13 mouse cellular contexts compared by ENCODE assay signal in the genomic region with DNA sequence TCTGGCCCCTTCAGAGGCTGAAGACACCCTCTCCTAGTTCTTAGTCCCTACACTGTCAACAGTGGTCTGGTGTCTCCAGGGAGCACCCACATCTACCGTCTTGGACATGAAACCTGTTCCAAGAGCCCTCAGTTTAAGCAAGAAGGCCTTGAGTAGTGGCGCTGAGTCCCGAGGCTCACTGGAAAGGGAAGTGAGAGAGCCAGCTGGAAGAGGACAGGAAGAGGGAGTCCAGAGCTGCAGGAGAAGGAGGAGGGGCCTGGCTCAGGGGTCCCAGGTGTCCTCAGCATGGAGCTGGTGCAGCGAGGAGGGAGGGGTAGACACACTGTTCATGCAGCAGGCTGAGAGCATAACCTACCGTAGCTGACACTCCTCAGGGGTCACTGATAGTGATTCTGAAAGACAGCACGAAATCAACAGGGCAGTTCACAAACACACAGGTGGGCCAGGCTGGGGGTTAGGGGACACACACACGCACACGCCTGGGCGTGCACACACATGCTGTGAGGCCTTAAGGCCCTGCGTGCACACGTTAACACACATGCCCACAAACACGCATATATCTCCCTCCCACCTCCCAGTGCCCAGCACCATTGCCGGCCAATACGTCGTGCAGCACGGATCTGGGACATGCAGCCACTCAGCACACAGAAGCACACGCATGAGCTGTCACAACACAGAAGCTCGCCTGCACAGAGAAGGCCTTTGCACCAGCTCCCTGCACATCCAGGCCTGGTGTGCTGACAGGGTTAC. TPM values are rescaled to one million over a fixed set of nuclear protein-coding genes. Genes with fewer than 3 reads are reported as not detected.
DNase-seq lines count a peak whose midpoint lies in the region; ATAC-seq lines count a peak whose summit lies in the region.
"Had no signal": no experiment of that assay in that cellular context is flagged by ENCODE, and none has a peak within 500 bp of the region (broad histone marks: within the 10 kb centered on the region; RNA-seq: fewer than 3 reads in every experiment).

No protein-coding gene starts in this region.

- H3K4me3 ChIP-seq in heart, embryonic 15.5 days: no peak overlapping the region
- H3K4me3 ChIP-seq in midbrain, embryonic 11.5 days (ENCODE audit: low read depth, low read length): no peak overlapping the region
- H3K4me3 ChIP-seq in midbrain, embryonic 14.5 days (replicated peaks; ENCODE audit: low read depth, low read length): no peak overlapping the region
- 0 out of 2 replicates have a peak overlapping the region, but pooled peaks have one; percentile 71 for H3K4me3 ChIP-seq in embryonic facial prominence, embryonic 13.5 days
- H3K4me3 ChIP-seq in limb, embryonic 15.5 days: peak overlapping the region; percentile 64; the same call in 1 of the 2 replicates
- H3K4me3 ChIP-seq: midbrain, embryonic 13.5 days had no signal

- no peak for ATAC-seq in heart, embryonic 15.5 days (replicated peaks; ENCODE audit: insufficient number of reproducible peaks, insufficient read depth, low FRiP score, low read depth)
- no peak for ATAC-seq in midbrain, embryonic 11.5 days (ENCODE audit: low FRiP score)
- ATAC-seq in midbrain, embryonic 14.5 days (ENCODE audit: low FRiP score, low TSS enrichment): no peak
- ATAC-seq in embryonic facial prominence, embryonic 13.5 days (ENCODE audit: insufficient number of reproducible peaks, insufficient read depth, low FRiP score, low TSS enrichment, low read depth): no peak
- no peak for ATAC-seq in limb, embryonic 15.5 days (ENCODE audit: insufficient number of reproducible peaks, low FRiP score, low TSS enrichment, low read depth)
- ATAC-seq: CD4-positive, CD25-positive, alpha-beta regulatory T cell, adult 4 months; forebrain, embryonic 14.5 days; midbrain, embryonic 13.5 days had no signal

- intact Hi-C loops in heart, postnatal 25 days (cut with DNase I): no loop called here

- peaks cover 17% of the 10 kb centered on the region for H3K27me3 ChIP-seq in heart, embryonic 15.5 days
- no peaks in the 10 kb centered on the region; the same call in none of the 2 replicates for H3K27me3 ChIP-seq in midbrain, embryonic 11.5 days (ENCODE audit: control insufficient read depth, insufficient read depth, low read length)
- H3K27me3 ChIP-seq in midbrain, embryonic 14.5 days (ENCODE audit: control insufficient read depth, insufficient read depth, low read length): peaks cover 6% of the 10 kb centered on the region; the same call in 1 of the 2 replicates
- H3K27me3 ChIP-seq in embryonic facial prominence, embryonic 13.5 days: no peaks in the 10 kb centered on the region
- no peaks in the 10 kb centered on the region for H3K27me3 ChIP-seq in limb, embryonic 15.5 days

- DNase-seq in heart, postnatal 25 days (ENCODE audit: low spot score): no peak
- peak; percentile 81 for DNase-seq in midbrain, embryonic 11.5 days (ENCODE audit: low spot score, missing footprints)
- DNase-seq in midbrain, embryonic 14.5 days: no peak
- DNase-seq in kidney, adult 8-10 months: no peak
- DNase-seq: gastrocnemius, postnatal 10 days; kidney, adult 18-20 months; thymus, postnatal 36 days had no signal

- peaks cover 29% of the 10 kb centered on the region for H3K4me1 ChIP-seq in heart, embryonic 15.5 days (replicated peaks)
- H3K4me1 ChIP-seq in midbrain, embryonic 11.5 days (ENCODE audit: control insufficient read depth, insufficient read depth, low read length): peaks cover 12% of the 10 kb centered on the region
- H3K4me1 ChIP-seq in midbrain, embryonic 14.5 days (ENCODE audit: control insufficient read depth, insufficient read depth, low read length): peaks cover 8% of the 10 kb centered on the region
- peaks cover 43% of the 10 kb centered on the region for H3K4me1 ChIP-seq in embryonic facial prominence, embryonic 13.5 days
- peaks cover 42% of the 10 kb centered on the region for H3K4me1 ChIP-seq in limb, embryonic 15.5 days

- H3K4me2 ChIP-seq in heart, embryonic 15.5 days: 0 out of 2 replicates have a peak overlapping the region, but pooled peaks have one; percentile 100
- no peak overlapping the region for H3K4me2 ChIP-seq in midbrain, embryonic 11.5 days
- no peak overlapping the region for H3K4me2 ChIP-seq in midbrain, embryonic 14.5 days (ENCODE audit: low read length)
- peak overlapping the region; percentile 97 for H3K4me2 ChIP-seq in embryonic facial prominence, embryonic 13.5 days
- H3K4me2 ChIP-seq in limb, embryonic 15.5 days: peak overlapping the region; percentile 98

- no peak overlapping the region for H3K27ac ChIP-seq in heart, embryonic 15.5 days
- no peak overlapping the region for H3K27ac ChIP-seq in midbrain, embryonic 11.5 days (ENCODE audit: low read depth, low read length)
- H3K27ac ChIP-seq in midbrain, embryonic 14.5 days (replicated peaks; ENCODE audit: low read depth, low read length): no peak overlapping the region
- H3K27ac ChIP-seq in embryonic facial prominence, embryonic 13.5 days: peak overlapping the region; percentile 55; the same call in 1 of the 2 replicates
- H3K27ac ChIP-seq in limb, embryonic 15.5 days: peak overlapping the region; percentile 11; the same call in 1 of the 2 replicates
- H3K27ac ChIP-seq: midbrain, embryonic 13.5 days had no signal

- H3K36me3 ChIP-seq in heart, embryonic 15.5 days: peaks cover 30% of the 10 kb centered on the region
- H3K36me3 ChIP-seq in midbrain, embryonic 11.5 days (ENCODE audit: control insufficient read depth, insufficient read depth, low read length): peaks cover 12% of the 10 kb centered on the region
- H3K36me3 ChIP-seq in midbrain, embryonic 14.5 days (ENCODE audit: control insufficient read depth, insufficient read depth, low read length): peaks cover 81% of the 10 kb centered on the region
- H3K36me3 ChIP-seq in embryonic facial prominence, embryonic 13.5 days: peaks cover 69% of the 10 kb centered on the region
- H3K36me3 ChIP-seq in limb, embryonic 15.5 days: peaks cover 68% of the 10 kb centered on the region

- WGBS in heart, embryonic 15.5 days: 81% methylated on average over 18 of the region's 18 CpGs
- 88% methylated on average over 18 of the region's 18 CpGs for WGBS in midbrain, embryonic 11.5 days
- WGBS in midbrain, embryonic 14.5 days: 88% methylated on average over 18 of the region's 18 CpGs
- WGBS in embryonic facial prominence, embryonic 13.5 days: 81% methylated on average over 18 of the region's 18 CpGs
- WGBS in limb, embryonic 15.5 days: 77% methylated on average over 18 of the region's 18 CpGs

- H3K9me3 ChIP-seq in heart, embryonic 15.5 days (replicated peaks): no peaks in the 10 kb centered on the region
- H3K9me3 ChIP-seq in midbrain, embryonic 11.5 days (ENCODE audit: control insufficient read depth, low read length): no peaks in the 10 kb centered on the region
- no peaks in the 10 kb centered on the region for H3K9me3 ChIP-seq in midbrain, embryonic 14.5 days (ENCODE audit: control insufficient read depth, low read length)
- no peaks in the 10 kb centered on the region for H3K9me3 ChIP-seq in embryonic facial prominence, embryonic 13.5 days
- no peaks in the 10 kb centered on the region for H3K9me3 ChIP-seq in limb, embryonic 15.5 days
- H3K9me3 ChIP-seq: midbrain, embryonic 13.5 days had no signal

- H3K9ac ChIP-seq in heart, embryonic 15.5 days: no peak overlapping the region
- H3K9ac ChIP-seq in midbrain, embryonic 11.5 days (ENCODE audit: low read length): no peak overlapping the region; the same call in 1 of the 2 replicates
- H3K9ac ChIP-seq in midbrain, embryonic 14.5 days (replicated peaks; ENCODE audit: low read length): no peak overlapping the region
- peak overlapping the region; percentile 88 for H3K9ac ChIP-seq in embryonic facial prominence, embryonic 13.5 days
- H3K9ac ChIP-seq in limb, embryonic 15.5 days: peak overlapping the region; percentile 26; the same call in 1 of the 2 replicates

RNA-seq across cellular contexts. Expression of a gene that starts 22.4 kb away (rescaled TPM):
- 275 and 299 TPM in 2 replicates for polyA plus RNA-seq in heart, embryonic 15.5 days (2015; fragmentation: Nextera tagmentation; extraction: Ambion mirVana)
- 100 to 1,000 TPM; 177 to 188 TPM for total RNA-seq in heart, postnatal 25 days (2021)
- polyA plus RNA-seq in midbrain, embryonic 11.5 days (2014; fragmentation: Nextera tagmentation; extraction: Ambion mirVana): 382 and 417 TPM in 2 replicates
- polyA plus RNA-seq in midbrain, embryonic 14.5 days (2014; fragmentation: Nextera tagmentation; extraction: Ambion mirVana): 169 and 339 TPM in 2 replicates
- 497 and 538 TPM in 2 replicates for polyA plus RNA-seq in embryonic facial prominence, embryonic 13.5 days (2015; fragmentation: Nextera tagmentation; extraction: Ambion mirVana)
- polyA plus RNA-seq in limb, embryonic 15.5 days (2015; fragmentation: Nextera tagmentation; extraction: Ambion mirVana): 370 and 413 TPM in 2 replicates

RNA-seq across cellular contexts. Expression of a gene that starts 23.1 kb away (rescaled TPM):
- 21.7 and 26.4 TPM in 2 replicates for polyA plus RNA-seq in heart, embryonic 15.5 days (2015; fragmentation: Nextera tagmentation; extraction: Ambion mirVana)
- 10 to 100 TPM; 70.6 to 71.2 TPM for total RNA-seq in heart, postnatal 25 days (2021)
- polyA plus RNA-seq in midbrain, embryonic 11.5 days (2014; fragmentation: Nextera tagmentation; extraction: Ambion mirVana): 14.6 and 16.7 TPM in 2 replicates
- 22.5 and 26.1 TPM in 2 replicates for polyA plus RNA-seq in midbrain, embryonic 14.5 days (2014; fragmentation: Nextera tagmentation; extraction: Ambion mirVana)
- polyA plus RNA-seq in embryonic facial prominence, embryonic 13.5 days (2015; fragmentation: Nextera tagmentation; extraction: Ambion mirVana): 25.6 and 31.2 TPM in 2 replicates
- polyA plus RNA-seq in limb, embryonic 15.5 days (2015; fragmentation: Nextera tagmentation; extraction: Ambion mirVana): 36.5 and 36.6 TPM in 2 replicates

RNA-seq across cellular contexts. Expression of a gene that starts 41.9 kb away (rescaled TPM):
- polyA plus RNA-seq in heart, embryonic 15.5 days (2015; fragmentation: Nextera tagmentation; extraction: Ambion mirVana): 30.9 and 46.0 TPM in 2 replicates
- 10 to 100 TPM; 25.6 to 32.2 TPM for total RNA-seq in heart, postnatal 25 days (2021)
- polyA plus RNA-seq in midbrain, embryonic 11.5 days (2014; fragmentation: Nextera tagmentation; extraction: Ambion mirVana): 43.1 and 46.9 TPM in 2 replicates
- polyA plus RNA-seq in midbrain, embryonic 14.5 days (2014; fragmentation: Nextera tagmentation; extraction: Ambion mirVana): 46.4 and 54.1 TPM in 2 replicates
- 48.6 and 54.2 TPM in 2 replicates for polyA plus RNA-seq in embryonic facial prominence, embryonic 13.5 days (2015; fragmentation: Nextera tagmentation; extraction: Ambion mirVana)
- polyA plus RNA-seq in limb, embryonic 15.5 days (2015; fragmentation: Nextera tagmentation; extraction: Ambion mirVana): 42.7 and 46.2 TPM in 2 replicates

RNA-seq across cellular contexts. Expression of a gene that starts 42.9 kb away (rescaled TPM):
- 1.9 and 5.4 TPM in 2 replicates for polyA plus RNA-seq in heart, embryonic 15.5 days (2015; fragmentation: Nextera tagmentation; extraction: Ambion mirVana)
- 1 to 10 TPM; 5.0 to 5.2 TPM for total RNA-seq in heart, postnatal 25 days (2021)
- polyA plus RNA-seq in midbrain, embryonic 11.5 days (2014; fragmentation: Nextera tagmentation; extraction: Ambion mirVana): 12.9 and 13.8 TPM in 2 replicates
- polyA plus RNA-seq in midbrain, embryonic 14.5 days (2014; fragmentation: Nextera tagmentation; extraction: Ambion mirVana): 90.6 and 103 TPM in 2 replicates
- polyA plus RNA-seq in embryonic facial prominence, embryonic 13.5 days (2015; fragmentation: Nextera tagmentation; extraction: Ambion mirVana): 31.9 and 32.4 TPM in 2 replicates
- polyA plus RNA-seq in limb, embryonic 15.5 days (2015; fragmentation: Nextera tagmentation; extraction: Ambion mirVana): 20.5 and 26.6 TPM in 2 replicates
- polyA plus RNA-seq: CD4-positive, CD25-positive, alpha-beta regulatory T cell, adult 4 months had no signal

RNA-seq across cellular contexts. Expression of a gene that starts 50.3 kb away (rescaled TPM):
- polyA plus RNA-seq in heart, embryonic 15.5 days (2015; fragmentation: Nextera tagmentation; extraction: Ambion mirVana): 32.9 and 49.0 TPM in 2 replicates
- total RNA-seq in heart, postnatal 25 days (2021): 10 to 100 TPM; 19.6 to 21.7 TPM
- polyA plus RNA-seq in midbrain, embryonic 11.5 days (2014; fragmentation: Nextera tagmentation; extraction: Ambion mirVana): 70.9 and 73.2 TPM in 2 replicates
- polyA plus RNA-seq in midbrain, embryonic 14.5 days (2014; fragmentation: Nextera tagmentation; extraction: Ambion mirVana): 89.6 and 96.1 TPM in 2 replicates
- 68.9 and 69.4 TPM in 2 replicates for polyA plus RNA-seq in embryonic facial prominence, embryonic 13.5 days (2015; fragmentation: Nextera tagmentation; extraction: Ambion mirVana)
- 62.2 and 68.1 TPM in 2 replicates for polyA plus RNA-seq in limb, embryonic 15.5 days (2015; fragmentation: Nextera tagmentation; extraction: Ambion mirVana)

Comparison
In these comparisons a context has a peak if more than half of its experiments do, and no peak if none do; other contexts are left out.
1. H3K27ac ChIP-seq: peak in embryonic facial prominence, embryonic 13.5 days (single experiment) and limb, embryonic 15.5 days (single experiment); none in heart, embryonic 15.5 days (single experiment), midbrain, embryonic 11.5 days (single experiment) and midbrain, embryonic 14.5 days (single experiment).
2. H3K4me2 ChIP-seq: peak in heart, embryonic 15.5 days (single experiment), embryonic facial prominence, embryonic 13.5 days (single experiment) and limb, embryonic 15.5 days (single experiment); none in midbrain, embryonic 11.5 days (single experiment) and midbrain, embryonic 14.5 days (single experiment).
3. H3K4me3 ChIP-seq: peak in embryonic facial prominence, embryonic 13.5 days (single experiment) and limb, embryonic 15.5 days (single experiment); none in heart, embryonic 15.5 days (single experiment), midbrain, embryonic 11.5 days (single experiment) and midbrain, embryonic 14.5 days (single experiment).
4. H3K9ac ChIP-seq: peak in embryonic facial prominence, embryonic 13.5 days (single experiment) and limb, embryonic 15.5 days (single experiment); none in heart, embryonic 15.5 days (single experiment), midbrain, embryonic 11.5 days (single experiment) and midbrain, embryonic 14.5 days (single experiment).